Mouse (Mus musculus): ENCODE results near the gene Mtfr2. TPM values are rescaled to one million over a fixed set of nuclear protein-coding genes. Genes with fewer than 3 reads are reported as not detected.

Mtfr2 gene
- polyA plus RNA-seq, 1 experiment from 2014 or later = 3.1 TPM

DNA sequence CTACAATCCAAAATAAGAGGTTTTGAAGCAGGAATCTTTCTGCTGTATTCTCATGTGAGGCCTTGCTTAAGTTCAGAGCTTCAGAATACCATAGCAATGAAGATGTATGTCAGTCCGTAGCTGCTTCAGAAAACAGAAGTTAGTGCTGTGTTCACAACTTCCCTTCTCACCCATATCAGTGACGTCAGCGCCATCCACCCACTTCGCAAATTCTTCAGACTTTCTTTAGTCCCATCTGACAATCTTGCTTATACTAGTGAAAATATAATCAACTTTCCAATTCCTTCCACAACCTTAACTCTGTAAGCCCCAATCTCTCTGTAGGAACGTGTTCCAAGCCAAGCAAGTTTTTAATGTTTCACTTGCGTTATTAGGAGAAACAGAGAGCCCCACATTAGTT, 50.7 kb downstream of the Mtfr2 start:
- Histone ChIP-seq H3K27me3 (ENCODE audit: control insufficient read depth, insufficient read depth, low read depth, low read length) (no peaks in the 10 kb centered on the region), H3K4me3 (ENCODE audit: low read length) (0 out of 2 replicates have a peak overlapping the region, but pooled peaks have one; percentile 15), H3K9me3 (ENCODE audit: control insufficient read depth, low read length) (no peaks in the 10 kb centered on the region), H3K4me1 (replicated peaks; ENCODE audit: control insufficient read depth, insufficient read depth, low read length) (peaks cover 5% of the 10 kb centered on the region), H3K36me3 (ENCODE audit: control insufficient read depth, insufficient read depth, low read length) (no peaks in the 10 kb centered on the region), H3K4me2 (ENCODE audit: low read depth, low read length) (peak overlapping the region; percentile 25; the same call in 1 of the 2 replicates), H3K27ac (ENCODE audit: low read length) (peak overlapping the region; percentile 37; the same call in 1 of the 2 replicates), H3K9ac (ENCODE audit: low read length) (no peak overlapping the region)
- 52% methylated on average over 6 of the region's 6 CpGs for WGBS
- ATAC-seq (ENCODE audit: low read depth) = no peak

DNA sequence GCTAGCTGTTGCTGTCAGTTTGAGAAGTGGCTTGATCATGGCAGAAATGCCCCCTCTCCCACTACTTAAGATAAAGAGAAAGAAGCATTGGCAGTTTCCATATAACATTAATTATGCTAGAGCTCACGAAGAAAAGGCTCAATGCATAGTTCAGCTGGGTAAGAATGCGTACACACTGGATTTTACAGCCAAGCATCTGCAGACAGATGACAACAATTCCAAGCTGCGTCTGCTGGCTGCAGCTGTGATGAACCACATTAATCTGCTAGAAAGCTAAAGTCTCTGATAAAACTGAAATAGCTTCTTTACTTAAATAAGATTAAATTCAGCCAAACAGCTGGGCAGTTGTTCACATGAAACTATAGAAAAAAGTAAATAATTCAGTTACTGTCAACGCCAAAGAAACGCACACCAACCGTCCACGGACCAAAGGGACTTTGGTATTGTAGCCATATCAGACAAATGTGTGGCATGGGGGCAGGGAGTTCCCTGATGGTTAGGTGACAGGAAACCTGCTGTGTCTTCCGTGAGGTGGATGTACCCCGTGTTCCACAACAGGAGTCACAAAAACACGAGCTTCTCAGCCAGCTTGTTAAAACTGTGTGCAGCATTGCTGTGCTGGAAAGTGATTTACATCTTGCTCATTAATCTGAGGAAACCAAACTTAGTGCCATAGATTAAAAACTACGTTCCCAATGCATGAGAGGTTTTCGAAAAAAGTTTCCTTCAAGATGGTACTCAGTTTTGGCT, 51.2 kb downstream of the Mtfr2 start:
- peak overlapping the region; percentile 25; the same call in 1 of the 2 replicates for H3K4me2 ChIP-seq (ENCODE audit: low read depth, low read length)
- H3K9ac ChIP-seq (ENCODE audit: low read length) = no peak overlapping the region
- 44% methylated on average over 12 of the region's 12 CpGs for WGBS
- peak overlapping the region; percentile 37; the same call in 1 of the 2 replicates for H3K27ac ChIP-seq (ENCODE audit: low read length)
- H3K36me3 ChIP-seq (ENCODE audit: control insufficient read depth, insufficient read depth, low read length) = no peaks in the 10 kb centered on the region
- H3K9me3 ChIP-seq (ENCODE audit: control insufficient read depth, low read length) = no peaks in the 10 kb centered on the region
- H3K4me1 ChIP-seq (replicated peaks; ENCODE audit: control insufficient read depth, insufficient read depth, low read length) = peaks cover 5% of the 10 kb centered on the region
- no peaks in the 10 kb centered on the region for H3K27me3 ChIP-seq (ENCODE audit: control insufficient read depth, insufficient read depth, low read depth, low read length)
- ATAC-seq (ENCODE audit: low read depth) = no peak; the same call in 1 of the 2 replicates
- 0 out of 2 replicates have a peak overlapping the region, but pooled peaks have one; percentile 15 for H3K4me3 ChIP-seq (ENCODE audit: low read length)

DNA sequence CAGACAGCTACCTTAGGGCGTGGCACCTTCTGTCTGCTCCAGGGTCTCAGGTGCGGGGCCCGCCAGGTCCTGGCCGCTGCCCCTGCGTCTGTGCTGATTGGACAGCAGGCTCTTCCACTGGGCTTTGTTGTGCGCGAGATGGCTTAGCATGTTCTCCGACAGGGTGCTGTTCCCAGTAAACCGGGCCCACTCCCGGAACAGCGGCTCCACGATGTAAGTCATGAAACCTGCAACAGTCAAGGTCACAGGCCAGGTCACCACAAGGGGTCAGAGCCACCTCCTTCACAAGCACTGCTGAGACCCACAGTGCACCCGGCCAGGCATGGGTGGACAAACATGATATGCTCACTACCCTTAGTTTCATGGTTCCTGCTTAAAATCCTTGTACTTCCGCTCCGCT, 52.8 kb downstream of the Mtfr2 start:
- H3K9me3 ChIP-seq (ENCODE audit: control insufficient read depth, low read length) = no peaks in the 10 kb centered on the region
- H3K9ac ChIP-seq (ENCODE audit: low read length) = no peak overlapping the region
- ATAC-seq (ENCODE audit: low read depth) = no peak
- no peak overlapping the region for H3K4me3 ChIP-seq (ENCODE audit: low read length)
- no peaks in the 10 kb centered on the region for H3K27me3 ChIP-seq (ENCODE audit: control insufficient read depth, insufficient read depth, low read depth, low read length)
- 67% methylated on average over 15 of the region's 15 CpGs for WGBS
- no peaks in the 10 kb centered on the region for H3K36me3 ChIP-seq (ENCODE audit: control insufficient read depth, insufficient read depth, low read length)
- peak overlapping the region; percentile 28; the same call in 1 of the 2 replicates for H3K4me2 ChIP-seq (ENCODE audit: low read depth, low read length)
- H3K27ac ChIP-seq (ENCODE audit: low read length) = no peak overlapping the region
- H3K4me1 ChIP-seq (replicated peaks; ENCODE audit: control insufficient read depth, insufficient read depth, low read length) = peaks cover 5% of the 10 kb centered on the region

DNA sequence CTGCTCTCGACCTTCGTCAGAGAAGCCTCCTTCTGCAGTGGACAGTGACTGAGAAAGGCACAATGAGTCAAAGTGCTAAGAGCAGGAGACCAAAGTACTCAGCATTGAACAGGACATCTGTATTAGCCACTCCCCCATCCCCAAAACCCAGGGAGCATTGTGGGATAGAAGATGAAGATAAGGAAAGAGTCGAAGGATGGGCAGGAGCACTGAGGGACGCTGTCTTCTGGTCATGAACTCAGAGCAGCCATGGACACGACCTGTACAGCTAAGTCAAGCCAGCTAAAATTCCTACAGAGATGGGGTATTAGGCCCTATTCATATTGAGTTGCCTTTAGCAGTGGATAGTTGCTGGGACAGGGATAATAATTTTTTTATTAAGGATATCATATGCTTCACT, 55.4 kb downstream of the Mtfr2 start:
- WGBS = 80% methylated on average over 5 of the region's 5 CpGs
- Histone ChIP-seq H3K27me3 (ENCODE audit: control insufficient read depth, insufficient read depth, low read depth, low read length) (no peaks in the 10 kb centered on the region), H3K27ac (ENCODE audit: low read length) (no peak overlapping the region), H3K36me3 (ENCODE audit: control insufficient read depth, insufficient read depth, low read length) (no peaks in the 10 kb centered on the region), H3K4me1 (replicated peaks; ENCODE audit: control insufficient read depth, insufficient read depth, low read length) (peaks cover 5% of the 10 kb centered on the region), H3K4me3 (ENCODE audit: low read length) (no peak overlapping the region), H3K9me3 (ENCODE audit: control insufficient read depth, low read length) (no peaks in the 10 kb centered on the region), H3K9ac (ENCODE audit: low read length) (no peak overlapping the region), H3K4me2 (ENCODE audit: low read depth, low read length) (no peak overlapping the region)
- no peak for ATAC-seq (ENCODE audit: low read depth)

DNA sequence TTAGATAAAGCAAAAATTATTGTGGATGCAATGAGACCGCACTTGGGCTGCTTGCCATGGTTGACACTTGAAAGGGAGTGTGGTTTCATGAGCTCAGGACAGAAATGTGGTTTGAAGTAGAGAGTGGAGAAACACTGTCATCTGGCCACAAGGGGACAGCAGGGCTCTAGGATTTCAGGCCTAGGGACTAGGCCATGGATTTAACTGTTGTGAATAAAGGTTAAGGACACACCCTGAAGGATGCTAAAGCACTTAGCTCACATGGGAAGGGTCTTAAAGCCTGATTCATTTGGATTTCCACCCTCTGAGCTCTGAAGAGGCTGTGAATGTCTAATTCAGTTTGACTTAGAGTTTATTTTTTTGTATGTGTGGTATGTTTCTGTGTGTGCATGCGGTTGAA, 57.9 kb downstream of the Mtfr2 start:
- no peak overlapping the region for H3K4me2 ChIP-seq (ENCODE audit: low read depth, low read length)
- H3K4me1 ChIP-seq (replicated peaks; ENCODE audit: control insufficient read depth, insufficient read depth, low read length) = peaks cover 16% of the 10 kb centered on the region
- no peaks in the 10 kb centered on the region for H3K27me3 ChIP-seq (ENCODE audit: control insufficient read depth, insufficient read depth, low read depth, low read length)
- no peaks in the 10 kb centered on the region for H3K9me3 ChIP-seq (ENCODE audit: control insufficient read depth, low read length)
- no peak overlapping the region for H3K27ac ChIP-seq (ENCODE audit: low read length)
- no peaks in the 10 kb centered on the region for H3K36me3 ChIP-seq (ENCODE audit: control insufficient read depth, insufficient read depth, low read length)
- 69% methylated on average over 2 of the region's 2 CpGs for WGBS
- ATAC-seq (ENCODE audit: low read depth) = peak; percentile 46; the same call in 1 of the 2 replicates
- no peak overlapping the region for H3K4me3 ChIP-seq (ENCODE audit: low read length)
- H3K9ac ChIP-seq (ENCODE audit: low read length) = no peak overlapping the region

DNA sequence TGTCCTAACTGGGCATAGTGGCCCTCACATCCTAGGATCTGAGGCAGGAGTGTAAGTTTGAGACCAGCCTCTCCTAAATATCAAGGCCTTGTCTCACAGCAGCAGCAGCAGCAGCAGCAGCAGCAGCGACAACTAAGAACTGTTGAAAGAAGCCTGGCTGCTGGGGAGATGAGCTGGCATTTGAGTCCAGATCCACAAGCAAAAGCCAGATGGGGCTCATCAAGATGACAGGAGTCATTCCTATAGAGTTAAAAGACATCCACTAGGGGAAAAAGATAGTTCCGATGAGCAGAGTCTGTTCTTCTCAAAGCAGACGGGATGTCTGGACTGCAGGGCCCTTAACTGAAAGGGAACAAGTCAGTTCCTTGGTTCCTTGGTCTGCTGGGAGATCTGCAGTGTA, 60.8 kb downstream of the Mtfr2 start:
- 50% methylated on average over 3 of the region's 3 CpGs for WGBS
- ATAC-seq (ENCODE audit: low read depth) = peak; percentile 67
- H3K27ac ChIP-seq (ENCODE audit: low read length) = peak overlapping the region; percentile 87

DNA sequence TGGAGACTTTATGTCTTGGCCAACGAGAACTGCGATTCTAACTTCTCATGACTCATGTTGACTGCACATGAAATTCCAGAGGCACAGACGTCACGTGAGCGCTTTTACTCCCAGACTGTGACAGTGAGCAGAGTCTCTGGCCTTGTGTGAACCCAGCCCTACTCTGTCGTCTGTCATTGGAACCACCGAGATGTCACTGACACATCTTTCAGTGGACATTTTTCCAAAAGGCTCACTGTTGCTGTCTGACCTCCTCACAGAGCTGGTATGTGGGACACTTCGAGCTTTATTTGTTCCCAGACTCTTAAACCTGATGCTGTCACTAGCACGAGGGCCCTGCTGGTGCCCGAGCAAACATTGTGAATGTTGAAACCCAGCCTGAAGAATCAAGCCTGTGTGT, 61.6 kb downstream of the Mtfr2 start:
- no peaks in the 10 kb centered on the region for H3K9me3 ChIP-seq (ENCODE audit: control insufficient read depth, low read length)
- WGBS = 26% methylated on average over 10 of the region's 10 CpGs
- H3K4me2 ChIP-seq (ENCODE audit: low read depth, low read length) = no peak overlapping the region
- H3K4me3 ChIP-seq (ENCODE audit: low read length) = no peak overlapping the region
- peak; percentile 84 for ATAC-seq (ENCODE audit: low read depth)
- peak overlapping the region; percentile 87 for H3K27ac ChIP-seq (ENCODE audit: low read length)
- H3K9ac ChIP-seq (ENCODE audit: low read length) = no peak overlapping the region
- peaks cover 17% of the 10 kb centered on the region; the same call in 1 of the 2 replicates for H3K4me1 ChIP-seq (replicated peaks; ENCODE audit: control insufficient read depth, insufficient read depth, low read length)
- H3K36me3 ChIP-seq (ENCODE audit: control insufficient read depth, insufficient read depth, low read length) = peaks cover 3% of the 10 kb centered on the region; the same call in 1 of the 2 replicates
- no peaks in the 10 kb centered on the region for H3K27me3 ChIP-seq (ENCODE audit: control insufficient read depth, insufficient read depth, low read depth, low read length)

More for the DNA sequence above, 60.8 kb downstream of the Mtfr2 start:
- Histone ChIP-seq H3K27me3 (ENCODE audit: control insufficient read depth, insufficient read depth, low read depth, low read length) (no peaks in the 10 kb centered on the region), H3K9me3 (ENCODE audit: control insufficient read depth, low read length) (no peaks in the 10 kb centered on the region), H3K4me3 (ENCODE audit: low read length) (no peak overlapping the region), H3K4me2 (ENCODE audit: low read depth, low read length) (no peak overlapping the region), H3K9ac (ENCODE audit: low read length) (no peak overlapping the region), H3K36me3 (ENCODE audit: control insufficient read depth, insufficient read depth, low read length) (peaks cover 3% of the 10 kb centered on the region; the same call in 1 of the 2 replicates), H3K4me1 (replicated peaks; ENCODE audit: control insufficient read depth, insufficient read depth, low read length) (peaks cover 17% of the 10 kb centered on the region; the same call in 1 of the 2 replicates)

Other genes starting within 250 kb of the Mtfr2 start
- 14.4 TPM in 2 replicates for gene Map7, start 199.3 kb upstream of the Mtfr2 start, polyA plus RNA-seq (2015; fragmentation: Nextera tagmentation; extraction: Ambion mirVana)
- gene Bclaf1, start 35.3 kb upstream of the Mtfr2 start, polyA plus RNA-seq (2015; fragmentation: Nextera tagmentation; extraction: Ambion mirVana) = 113 and 123 TPM in 2 replicates